Mouse (Mus musculus) stomach, postnatal 0 days (tissue): ENCODE measurements at regions not wholly inside any gene's neighbourhood (a gene's known extent, or its start where the extent isn't known, plus 50 kb on each side); places are given as distances from the start of the nearest gene placed in this dataset.

ENCODE experiments used
- CTCF ChIP-seq: IDR thresholded peaks from 2 replicates; pipeline ENCODE4 v1.5.1; 2016; ENCODE audit warnings: antibody characterized with exemption, low read depth, mild to moderate bottlenecking, moderate library complexity
- EP300 ChIP-seq: optimal IDR thresholded peaks from 2 replicates; pipeline ENCODE3; 2016; ENCODE audit warnings: antibody characterized with exemption

GRCm38 (mm10) chr8:11981458-11981857 lies 141.2 kb downstream of the Tex29 start:
- peak; percentile 69 for TF ChIP-seq CTCF
- TF ChIP-seq EP300, result no peak
